Mouse (Mus musculus): Measurements from ENCODE around the gene Ophn1.

Ophn1 gene

DNA sequence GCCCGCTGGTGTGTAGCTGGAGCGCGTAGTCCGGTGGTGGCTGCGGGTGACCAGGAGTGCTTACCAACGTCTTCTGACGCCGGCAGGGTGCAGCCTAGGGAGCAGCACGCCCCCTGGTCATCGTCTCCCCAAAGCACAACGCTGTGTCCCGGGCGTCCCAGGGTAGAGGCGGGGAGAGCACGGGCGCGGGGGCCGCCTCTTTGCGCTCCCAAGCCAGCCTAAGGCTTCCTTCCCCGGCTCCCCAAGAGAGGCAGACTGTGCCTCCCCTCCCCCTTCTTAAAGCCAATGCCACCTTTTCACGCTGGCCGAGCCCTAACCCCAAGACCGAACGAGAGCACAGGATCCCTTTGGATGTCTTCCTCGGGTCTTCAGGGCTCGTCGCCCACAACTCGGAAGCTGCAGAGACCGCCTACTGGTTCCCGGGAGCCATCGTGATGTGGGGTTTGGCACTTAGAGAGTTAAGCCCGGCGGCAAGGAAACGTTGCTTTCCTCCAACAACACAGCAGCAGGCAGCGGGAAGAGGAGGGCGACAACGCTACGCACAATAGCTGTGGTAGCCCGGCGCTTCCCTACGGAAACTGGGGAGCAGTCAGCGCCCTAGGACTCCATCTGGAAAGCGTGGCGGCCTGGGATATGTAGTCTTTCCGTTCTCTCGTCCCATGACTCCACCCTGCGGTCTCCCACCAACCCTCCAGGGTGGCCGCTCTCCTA, at the start of gene Ophn1:
Gene Ophn1, minus strand, starts transcription at position 620 of the 711 bp plus-strand sequence.
- DNase-seq (ENCODE audit: low spot score), result peak; percentile 43

GRCm38 (mm10) chrX:98937555-98938294, 46.9 kb upstream of the Ophn1 start:
- DNase-seq (ENCODE audit: low spot score), result peak; percentile 90

DNA sequence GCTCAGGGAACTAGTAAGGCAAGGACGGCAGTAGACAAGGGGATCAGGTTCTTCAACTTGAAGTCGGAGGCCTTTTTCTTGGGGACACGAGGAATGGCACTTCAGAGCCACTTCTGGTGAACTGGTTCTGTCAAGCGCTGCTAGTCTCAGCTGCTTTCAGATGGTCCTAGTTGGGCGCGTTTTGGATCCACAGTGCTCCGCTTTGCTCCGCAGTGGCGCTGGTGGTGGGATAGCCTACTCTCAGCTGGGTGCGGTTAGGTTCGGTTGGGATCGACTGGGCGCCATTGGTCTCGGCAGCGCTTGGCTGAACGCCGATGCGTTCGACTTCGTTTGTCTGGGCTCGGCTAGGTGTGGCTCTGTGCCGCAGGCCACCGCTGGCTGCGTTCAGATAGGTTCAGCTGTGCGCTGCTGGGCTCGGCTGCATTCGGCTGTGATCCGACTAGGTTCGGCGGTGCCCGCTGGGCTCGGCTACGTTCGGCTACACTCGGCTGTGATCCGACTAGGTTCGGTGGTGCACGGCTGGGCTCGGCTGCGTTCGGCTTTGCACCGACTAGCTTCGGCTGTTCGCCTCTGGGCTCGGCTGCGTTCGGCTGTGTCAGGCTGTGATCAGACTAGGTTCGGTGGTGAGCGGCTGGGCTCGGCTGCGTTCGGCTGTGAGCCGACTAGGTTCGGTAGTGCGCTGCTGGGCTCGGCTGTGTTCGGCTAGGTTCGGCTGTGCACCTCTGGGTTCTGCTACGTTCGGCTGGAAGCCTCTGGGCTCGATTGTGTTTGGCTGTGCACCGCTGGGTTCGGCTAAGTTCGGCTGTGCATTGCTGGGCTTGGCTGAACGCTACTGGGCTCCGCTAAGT, 46.1 kb upstream of the Ophn1 start:
- peak; percentile 88 for DNase-seq (ENCODE audit: low spot score)

GRCm38 (mm10) chrX:98936101-98936500, 45.3 kb upstream of the Ophn1 start, which contains the start of gene Yipf6:
Gene Yipf6, plus strand, starts transcription at chrX:98936316.
- DNase-seq (ENCODE audit: low spot score), result no peak

DNA sequence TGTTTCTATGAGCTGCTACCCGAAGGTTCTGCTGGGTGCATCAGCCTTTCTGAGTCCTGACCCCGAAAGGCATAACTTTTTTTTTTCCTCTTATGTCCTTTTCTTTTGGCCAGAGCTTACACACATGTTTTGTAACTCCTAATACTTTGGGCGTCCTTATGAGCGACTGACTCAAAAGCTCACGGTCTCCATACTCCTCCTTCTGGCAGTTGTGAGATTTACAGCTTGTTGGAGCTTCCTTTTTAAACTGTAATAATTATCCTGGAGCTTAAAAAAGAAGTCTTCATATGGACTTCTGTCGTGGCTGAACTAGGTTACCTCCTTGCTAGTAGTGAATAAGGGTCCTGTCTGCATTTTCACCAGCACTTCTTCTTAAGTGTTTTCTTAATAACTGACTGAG, 28.6 kb upstream of the Ophn1 start:
- no peak for DNase-seq (ENCODE audit: low spot score)

DNA sequence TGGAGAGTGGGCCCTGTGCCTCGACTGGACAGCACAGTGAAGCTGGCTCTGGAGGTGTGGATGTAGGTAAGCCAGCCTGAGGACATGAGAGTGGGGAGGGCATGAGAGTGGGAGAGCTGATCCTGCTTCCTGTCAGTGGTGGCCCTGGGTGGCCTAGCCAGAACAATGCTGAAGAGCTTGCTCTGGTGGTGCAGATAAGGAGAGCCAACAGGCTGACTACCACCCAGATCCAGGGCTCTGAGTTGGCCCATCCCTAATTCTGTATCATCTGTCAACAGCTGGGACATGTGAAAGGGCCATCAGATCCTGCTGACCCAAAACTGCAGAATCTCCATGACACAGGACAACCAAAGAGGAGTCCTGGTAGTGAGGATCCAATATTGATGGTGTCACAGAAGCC, 18.1 kb upstream of the Ophn1 start:
- DNase-seq (ENCODE audit: low spot score), result no peak

GRCm38 (mm10) chrX:98904226-98904625, 13.4 kb upstream of the Ophn1 start:
- no peak for DNase-seq (ENCODE audit: low spot score)

DNA sequence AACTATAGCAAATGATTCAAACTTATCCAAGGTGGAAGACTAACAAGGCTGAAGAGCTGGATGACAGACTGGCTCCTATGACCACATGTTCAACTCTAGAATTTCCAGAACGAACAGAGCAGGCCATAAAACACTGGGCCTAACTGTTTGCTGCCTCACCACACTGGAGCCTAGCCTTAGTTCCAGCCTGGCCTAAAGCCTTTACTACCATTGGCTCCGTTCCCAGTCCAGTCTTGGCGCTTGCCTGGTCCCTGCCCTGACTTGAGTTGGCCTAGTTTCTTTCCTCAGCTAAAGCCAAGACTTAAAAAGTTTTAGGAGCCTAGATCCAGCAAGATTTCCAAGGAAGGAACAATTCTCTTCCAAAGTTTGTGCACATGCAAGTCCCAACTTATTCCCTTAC, 7.5 kb upstream of the Ophn1 start:
- no peak for DNase-seq (ENCODE audit: low spot score)

DNA sequence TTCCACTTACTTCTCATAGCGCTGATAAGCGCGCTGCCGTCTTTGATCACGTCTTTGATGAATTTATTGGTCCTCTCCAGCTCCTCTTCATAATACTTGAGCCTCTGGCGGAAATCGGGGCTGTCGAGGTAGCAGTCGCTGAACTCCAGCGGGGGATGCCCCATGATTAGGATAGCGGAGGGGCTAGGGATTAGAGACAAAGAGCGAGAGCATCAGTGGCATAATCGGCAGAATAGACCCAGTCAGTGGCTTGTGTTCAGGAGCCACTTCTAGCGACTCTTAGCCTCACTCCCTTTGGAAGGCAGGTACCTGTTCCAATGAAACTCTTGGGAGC, 786 bp downstream of the Ophn1 start:
- DNase-seq (ENCODE audit: low spot score), result no peak

DNA sequence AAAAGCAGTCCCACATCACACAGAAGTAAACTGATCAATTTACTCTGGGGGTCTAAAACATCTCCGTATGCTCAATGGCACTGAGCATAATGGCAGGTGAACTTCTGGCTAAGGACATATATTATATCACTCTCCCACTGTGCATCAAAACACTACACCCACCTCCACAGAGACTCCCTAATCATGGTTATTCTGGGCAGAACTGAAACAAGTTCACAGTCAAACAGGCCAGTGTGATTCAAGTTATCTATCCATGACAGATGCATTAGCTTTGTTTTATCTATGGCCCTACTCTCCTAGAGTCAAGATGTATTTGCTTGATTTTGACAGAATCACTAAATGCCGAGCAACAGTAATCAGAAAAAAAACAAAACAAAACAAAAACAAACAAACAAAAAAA, 8.8 kb downstream of the Ophn1 start:
- no peak for DNase-seq (ENCODE audit: low spot score)

DNA sequence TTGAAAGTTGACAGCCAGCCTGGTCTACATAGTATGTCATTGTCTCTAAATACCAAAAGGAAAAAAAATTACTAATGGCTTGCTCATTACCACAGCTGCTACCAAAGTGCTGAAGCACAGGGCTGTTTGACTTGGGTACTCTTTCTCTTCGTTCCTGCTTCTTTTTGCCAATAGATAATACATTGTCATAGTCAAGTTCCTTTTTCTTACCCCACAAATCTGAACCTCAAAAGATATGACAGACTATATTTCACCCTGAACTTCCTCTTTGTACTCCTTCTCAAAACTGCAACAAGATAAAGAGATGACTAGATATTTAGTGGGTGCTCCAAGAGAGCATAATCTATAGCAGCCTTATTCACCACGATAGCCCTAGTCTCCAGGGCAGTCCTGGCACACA, 9.7 kb downstream of the Ophn1 start:
- no peak for DNase-seq (ENCODE audit: low spot score)

- DNase-seq (ENCODE audit: low spot score), result no peak
Measured at GRCm38 (mm10) chrX:98880314-98880713, 10.5 kb downstream of the Ophn1 start.

DNA sequence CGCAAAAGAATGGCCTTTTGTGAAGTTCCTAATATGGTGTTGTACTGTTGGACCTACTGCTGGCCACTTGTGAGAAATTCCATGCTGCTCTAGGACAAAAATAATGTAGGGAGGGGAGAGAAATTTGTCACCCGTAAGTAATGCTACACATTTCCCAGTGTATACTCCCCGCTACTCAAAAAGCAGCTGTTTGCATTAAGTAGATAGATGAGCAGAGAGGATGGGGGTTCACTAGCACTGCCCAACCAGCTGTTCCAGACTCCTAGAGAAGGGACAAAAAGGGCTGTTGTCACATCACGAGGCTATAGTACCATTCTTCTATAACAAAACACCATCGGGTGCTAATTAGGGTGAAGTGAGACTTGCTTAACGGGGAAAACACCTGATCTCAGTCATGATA, 15.7 kb downstream of the Ophn1 start:
- no peak for DNase-seq (ENCODE audit: low spot score)

GRCm38 (mm10) chrX:98874086-98874485, 16.7 kb downstream of the Ophn1 start:
- DNase-seq (ENCODE audit: low spot score), result no peak

DNA sequence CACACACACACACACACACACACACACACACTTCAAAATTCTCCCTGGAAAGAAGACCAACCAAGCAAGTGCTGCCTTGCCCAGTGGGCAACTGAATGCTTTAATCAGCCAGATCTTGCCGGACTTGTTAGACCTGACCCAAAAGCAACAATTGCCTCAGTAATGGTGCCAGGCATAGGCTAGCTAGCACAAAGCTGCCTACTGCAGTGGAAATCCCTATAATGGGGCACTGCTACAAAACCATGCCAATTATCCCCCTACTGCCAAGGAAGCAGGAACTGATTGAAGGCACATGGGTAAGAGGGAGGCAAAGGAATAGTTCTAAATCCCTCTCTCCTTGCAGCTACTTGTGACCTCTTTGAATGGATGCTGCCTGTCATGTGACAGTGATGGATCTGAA, 18.8 kb downstream of the Ophn1 start:
- no peak for DNase-seq (ENCODE audit: low spot score)

- no peak for DNase-seq (ENCODE audit: low spot score)
Measured at GRCm38 (mm10) chrX:98870541-98870940, 20.3 kb downstream of the Ophn1 start.

GRCm38 (mm10) chrX:98869735-98870134, 21.1 kb downstream of the Ophn1 start:
- no peak for DNase-seq (ENCODE audit: low spot score)

DNA sequence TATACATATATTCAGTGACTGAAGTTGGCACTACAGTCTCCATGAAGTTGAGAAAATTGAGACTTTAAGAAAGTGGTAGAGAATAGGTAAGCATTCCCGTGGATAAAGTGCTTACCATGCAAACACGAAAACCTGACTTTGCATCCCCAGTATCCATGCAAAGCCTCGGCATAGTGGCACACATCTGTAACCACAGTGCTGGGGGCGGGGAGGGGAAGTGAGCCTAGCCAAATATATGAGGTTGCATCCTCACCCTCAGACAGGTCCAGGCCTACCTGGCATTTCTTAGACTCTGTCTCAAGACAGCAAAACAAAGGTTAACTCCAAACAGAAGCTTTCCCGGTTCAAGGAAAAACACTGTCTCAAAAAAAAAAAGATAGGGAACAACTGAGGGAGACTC, 21.7 kb downstream of the Ophn1 start:
- DNase-seq (ENCODE audit: low spot score), result no peak

- DNase-seq (ENCODE audit: low spot score), result peak; percentile 2
Measured at GRCm38 (mm10) chrX:98860167-98860566, 30.7 kb downstream of the Ophn1 start.

- DNase-seq (ENCODE audit: low spot score), result no peak
Measured at GRCm38 (mm10) chrX:98856046-98856445, 34.8 kb downstream of the Ophn1 start.

DNA sequence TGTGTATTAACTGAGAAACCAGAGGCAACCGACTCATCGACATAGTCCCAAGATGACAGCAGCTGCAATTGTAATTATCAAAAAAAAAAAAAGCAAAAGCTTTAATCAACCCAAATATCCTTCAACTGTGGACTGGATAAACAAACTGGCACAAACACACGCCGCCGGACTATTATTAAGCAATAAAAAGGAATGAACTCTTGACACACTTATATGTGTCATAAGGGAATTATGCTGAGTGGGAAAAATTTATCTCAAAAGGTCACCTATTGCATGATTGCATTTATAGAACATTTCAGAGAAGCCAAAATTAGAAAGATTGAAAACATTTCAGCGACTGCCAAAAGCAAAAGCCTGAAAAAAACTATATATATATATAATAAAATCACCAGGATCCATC, 40.0 kb downstream of the Ophn1 start:
- DNase-seq (ENCODE audit: low spot score), result no peak

GRCm38 (mm10) chrX:98841606-98842005, 49.2 kb downstream of the Ophn1 start:
- no peak for DNase-seq (ENCODE audit: low spot score)

DNA sequence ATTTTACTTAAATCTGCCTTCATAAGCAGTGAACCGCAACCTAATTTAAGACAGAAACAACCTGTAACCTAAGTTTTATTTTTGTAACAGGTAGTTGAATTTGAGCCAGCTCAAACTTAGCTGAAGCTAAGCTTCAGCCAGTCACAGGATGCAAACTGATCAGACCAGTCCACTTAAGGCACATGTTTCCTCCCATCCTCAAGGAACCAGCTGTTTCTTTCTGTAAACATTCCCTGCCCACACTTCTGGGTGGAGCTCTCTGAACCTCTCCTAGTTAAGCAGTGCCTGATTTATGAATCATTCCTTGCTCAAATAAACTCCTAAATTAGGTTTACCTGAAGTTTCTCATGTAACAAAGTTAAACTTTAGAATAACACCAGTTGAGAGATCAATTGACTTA, 54.8 kb downstream of the Ophn1 start:
- no peak for DNase-seq (ENCODE audit: low spot score)

Measured in yolk sac, embryonic 10.5 days (tissue).